Comparison of ENCODE assay signal across 27 mouse cellular contexts in genomic region chr7:81295169-81295568, GRCm38 (mm10). TPM values are rescaled to one million over a fixed set of nuclear protein-coding genes. Genes with fewer than 3 reads are reported as not detected.
DNase-seq lines count a peak whose midpoint lies in the region; ATAC-seq and TF ChIP-seq lines count a peak whose summit lies in the region.
"Had no signal": no experiment of that assay in that cellular context is flagged by ENCODE, and none has a peak within 500 bp of the region (broad histone marks: within the 10 kb centered on the region; RNA-seq: fewer than 3 reads in every experiment).

No protein-coding gene starts in this region.

- ATAC-seq in granulocyte monocyte progenitor cell, adult 5-6 weeks (replicated peaks; ENCODE audit: poor library complexity, severe bottlenecking) = peak; percentile 79
- ATAC-seq in megakaryocyte progenitor cell, adult 5-6 weeks (replicated peaks; ENCODE audit: poor library complexity) = peak; percentile 57; the same call in 1 of the 2 replicates
- ATAC-seq in hindbrain, embryonic 16.5 days = no peak
- no peak for ATAC-seq in hindbrain, embryonic 13.5 days (ENCODE audit: low FRiP score)
- ATAC-seq in CD4-positive, CD25-positive, alpha-beta regulatory T cell, adult 4 months = no peak
- ATAC-seq: activated CD4-positive, CD25-positive, alpha-beta regulatory T cell, adult 4 months; forebrain, embryonic 14.5 days; forebrain, embryonic 16.5 days; Patski had no signal

- H3K79me2 ChIP-seq in CH12.LX (replicated peaks; ENCODE audit: control insufficient read depth, extremely low read depth, insufficient read depth, poor library complexity, severe bottlenecking) = no peaks in the 10 kb centered on the region

- no peaks in the 10 kb centered on the region for H3K27me3 ChIP-seq in CH12.LX (replicated peaks)
- no peaks in the 10 kb centered on the region for H3K27me3 ChIP-seq in hindbrain, embryonic 16.5 days (replicated peaks; ENCODE audit: control insufficient read depth, insufficient read depth, low read length)
- no peaks in the 10 kb centered on the region for H3K27me3 ChIP-seq in hindbrain, embryonic 13.5 days
- H3K27me3 ChIP-seq: embryonic facial prominence, embryonic 13.5 days; embryonic facial prominence, embryonic 15.5 days; forebrain, embryonic 12.5 days; Patski had no signal

- H3K4me1 ChIP-seq in CH12.LX (ENCODE audit: control insufficient read depth in 1 of 2, insufficient read depth in 2 of 2) = peaks cover 3 to 32% of the 10 kb centered on the region in 2 experiments; a peak in 3 of 4 replicates
- no peaks in the 10 kb centered on the region for H3K4me1 ChIP-seq in hindbrain, embryonic 16.5 days (ENCODE audit: control insufficient read depth, insufficient read depth, low read depth, low read length)
- H3K4me1 ChIP-seq in hindbrain, embryonic 13.5 days (replicated peaks) = no peaks in the 10 kb centered on the region
- H3K4me1 ChIP-seq: embryonic facial prominence, embryonic 15.5 days; forebrain, embryonic 12.5 days had no signal

- 89% methylated on average over 2 of the region's 2 CpGs for WGBS in hindbrain, embryonic 16.5 days
- 97% methylated on average over 2 of the region's 2 CpGs for WGBS in hindbrain, embryonic 13.5 days

- peaks cover 12 to 47% of the 10 kb centered on the region in 2 experiments for H3K36me3 ChIP-seq in CH12.LX (replicated peaks in 1 of 2; ENCODE audit: control insufficient read depth in 1 of 2, insufficient read depth in 1 of 2, low read length in 1 of 2)
- H3K36me3 ChIP-seq in hindbrain, embryonic 16.5 days (ENCODE audit: control insufficient read depth, insufficient read depth, low read length) = no peaks in the 10 kb centered on the region
- H3K36me3 ChIP-seq in hindbrain, embryonic 13.5 days = no peaks in the 10 kb centered on the region
- H3K36me3 ChIP-seq: embryonic facial prominence, embryonic 13.5 days; embryonic facial prominence, embryonic 15.5 days; forebrain, embryonic 10.5 days; forebrain, embryonic 12.5 days; G1E had no signal

- dilution Hi-C loops in CH12.LX (cut with MboI; ENCODE audit: extremely low pct_ligation_motif_present, extremely low pct_unique_long_range_greater_than_20kb, low sequenced_read_pairs) = no loop called here

- H3K9me3 ChIP-seq in CH12.LX (replicated peaks; ENCODE audit: low read length) = no peaks in the 10 kb centered on the region
- H3K9me3 ChIP-seq in hindbrain, embryonic 16.5 days (ENCODE audit: control insufficient read depth, low read length) = no peaks in the 10 kb centered on the region
- no peaks in the 10 kb centered on the region for H3K9me3 ChIP-seq in hindbrain, embryonic 13.5 days
- H3K9me3 ChIP-seq: embryonic facial prominence, embryonic 13.5 days; embryonic facial prominence, embryonic 15.5 days; forebrain, embryonic 10.5 days; forebrain, embryonic 12.5 days; G1E had no signal

- no peak overlapping the region for H3K9ac ChIP-seq in CH12.LX (ENCODE audit: insufficient read depth, low read depth)
- no peak overlapping the region for H3K9ac ChIP-seq in hindbrain, embryonic 16.5 days (ENCODE audit: low read depth, low read length)
- no peak overlapping the region for H3K9ac ChIP-seq in hindbrain, embryonic 13.5 days
- H3K9ac ChIP-seq: embryonic facial prominence, embryonic 13.5 days; embryonic facial prominence, embryonic 15.5 days; forebrain, embryonic 12.5 days had no signal

- H3K4me3 ChIP-seq in CH12.LX (replicated peaks in 1 of 3; ENCODE audit: low read depth in 2 of 3, low read length in 2 of 3, poor library complexity in 1 of 3) = no peak overlapping the region
- no peak overlapping the region for H3K4me3 ChIP-seq in hindbrain, embryonic 16.5 days (ENCODE audit: low read length)
- H3K4me3 ChIP-seq in hindbrain, embryonic 13.5 days = no peak overlapping the region
- H3K4me3 ChIP-seq: embryonic facial prominence, embryonic 13.5 days; embryonic facial prominence, embryonic 15.5 days; erythroblast, embryonic 14.5 days; forebrain, embryonic 10.5 days; forebrain, embryonic 12.5 days had no signal

- no peak overlapping the region for H3K27ac ChIP-seq in CH12.LX (ENCODE audit: insufficient read depth, low read depth)
- no peak overlapping the region for H3K27ac ChIP-seq in hindbrain, embryonic 16.5 days (ENCODE audit: low read depth, low read length)
- H3K27ac ChIP-seq in hindbrain, embryonic 13.5 days = no peak overlapping the region
- H3K27ac ChIP-seq: embryonic facial prominence, embryonic 13.5 days; embryonic facial prominence, embryonic 15.5 days; forebrain, embryonic 10.5 days; forebrain, embryonic 12.5 days had no signal

- TF ChIP-seq RAD21 in CH12.LX (IDR thresholded peaks at IDR 0.05; ENCODE audit: low read depth, low read length) = no peak

- no peak for TF ChIP-seq POLR2A in CH12.LX (IDR thresholded peaks at IDR 0.05; ENCODE audit: low read depth, low read length)

- peak; percentile 90 for TF ChIP-seq EP300 in CH12.LX (IDR thresholded peaks at IDR 0.05; ENCODE audit: low read length)

- DNase-seq in CH12.LX (ENCODE audit: extremely low read depth) = peak; percentile 51
- no peak for DNase-seq in lung, adult 18-20 months
- DNase-seq: adrenal gland, adult 8-10 months; adrenal gland, postnatal 14 days; adrenal gland, postnatal 36 days; B cell, adult 2 months; cerebellum, adult 11-12 months; cerebellum, adult 2 months; cerebellum, adult 9-10 months; cerebellum, postnatal 10 days; cerebellum, postnatal 25 days; embryo, embryonic 11 days had no signal

- no peak overlapping the region for H3K4me2 ChIP-seq in CH12.LX (ENCODE audit: insufficient read depth, low read depth, poor library complexity, severe bottlenecking)
- no peak overlapping the region for H3K4me2 ChIP-seq in hindbrain, embryonic 16.5 days (ENCODE audit: low read length)
- H3K4me2 ChIP-seq in hindbrain, embryonic 13.5 days = no peak overlapping the region
- H3K4me2 ChIP-seq: embryonic facial prominence, embryonic 13.5 days; embryonic facial prominence, embryonic 15.5 days; forebrain, embryonic 12.5 days had no signal

- in situ Hi-C loops in CH12.LX (cut with MboI; ENCODE audit: low pct_ligation_motif_present, low pct_unique_long_range_greater_than_20kb, low sequenced_read_pairs) = no loop called here

- no peak for TF ChIP-seq CTCF in CH12.LX (conservative IDR thresholded peaks at IDR 0.05 in 1 of 2, IDR thresholded peaks at IDR 0.05 in 1 of 2; ENCODE audit: low read depth in 2 of 2, low read length in 2 of 2)

TF ChIP-seq in CH12.LX, 34 proteins besides CTCF, POLR2A, EP300 and RAD21:
- peak; percentile 78 for TF ChIP-seq IRF4 (IDR thresholded peaks at IDR 0.05; ENCODE audit: low read depth, low read length)
- no peak for TF ChIP-seq TBP (conservative IDR thresholded peaks at IDR 0.05; ENCODE audit: low read depth, low read length)
- no peak for TF ChIP-seq CHD1 (IDR thresholded peaks at IDR 0.05; ENCODE audit: low read depth, low read length)
- no peak for TF ChIP-seq ZKSCAN1 (IDR thresholded peaks at IDR 0.05; ENCODE audit: borderline replicate concordance, low read depth, low read length)
- no peak for TF ChIP-seq E2F4 (IDR thresholded peaks at IDR 0.05; ENCODE audit: insufficient replicate concordance, low read depth, low read length)
- peak; percentile 60 for TF ChIP-seq ETS1 (conservative IDR thresholded peaks at IDR 0.05; ENCODE audit: low read depth, low read length)
- TF ChIP-seq NRF1 (IDR thresholded peaks at IDR 0.05; ENCODE audit: low read depth, low read length) = no peak
- peak; percentile 91 for TF ChIP-seq JUND (conservative IDR thresholded peaks at IDR 0.05; ENCODE audit: low read depth, low read length)
- TF ChIP-seq USF2 (conservative IDR thresholded peaks at IDR 0.05; ENCODE audit: low read depth, low read length) = no peak
- TF ChIP-seq CHD2 (IDR thresholded peaks at IDR 0.05; ENCODE audit: low read length) = no peak
- no peak for TF ChIP-seq ZMIZ1 (IDR thresholded peaks at IDR 0.05; ENCODE audit: low read depth, low read length)
- TF ChIP-seq JUN (IDR thresholded peaks at IDR 0.05; ENCODE audit: insufficient read depth, low read depth, low read length) = peak; percentile 78
- no peak for TF ChIP-seq HCFC1 (IDR thresholded peaks at IDR 0.05; ENCODE audit: low read depth, low read length)
TF ChIP-seq in CH12.LX: peak in this region for 4.

RNA-seq across cellular contexts. Expression of gene Rps17, which starts 49.9 kb away (rescaled TPM):
- 5,063 and 5,120 TPM in 2 replicates for total RNA-seq in CH12.LX (2012; rRNA removed)
- 4,582 and 5,238 TPM in 2 replicates for total RNA-seq in CH12.LX (2014; rRNA removed)
- polyA plus RNA-seq in CH12.LX (2012; ENCODE audit: insufficient read length, low read depth) = 2,159 and 2,532 TPM in 2 replicates
- total RNA-seq in granulocyte monocyte progenitor cell, adult 5-6 weeks (2014; fragmentation: Nextera tagmentation) = 4,638 and 5,139 TPM in 2 replicates
- total RNA-seq in granulocyte monocyte progenitor cell, adult 5-6 weeks (2017) = 3,883 and 3,979 TPM in 2 replicates
- total RNA-seq in megakaryocyte progenitor cell, adult 5-6 weeks (2015) = 3,688 and 3,886 TPM in 2 replicates
- total RNA-seq in megakaryocyte progenitor cell, adult 5-6 weeks (2017) = 3,921 and 4,474 TPM in 2 replicates
- 598 and 658 TPM in 2 replicates for polyA plus RNA-seq in hindbrain, embryonic 16.5 days (2015; fragmentation: Nextera tagmentation; extraction: Ambion mirVana)
- 845 and 863 TPM in 2 replicates for polyA plus RNA-seq in hindbrain, embryonic 13.5 days (2015; fragmentation: Nextera tagmentation; extraction: Ambion mirVana)
- 1,000 to 10,000 TPM; 1,101 to 1,535 TPM for polyA plus RNA-seq in CD4-positive, CD25-positive, alpha-beta regulatory T cell, adult 4 months (2017; shearing (Covaris generic))

Comparison
In these comparisons a context has a peak if more than half of its experiments do, and no peak if none do; other contexts are left out.
1. ATAC-seq: peak in granulocyte monocyte progenitor cell, adult 5-6 weeks (single experiment) and megakaryocyte progenitor cell, adult 5-6 weeks (single experiment); none in hindbrain, embryonic 16.5 days (single experiment), hindbrain, embryonic 13.5 days (single experiment) and CD4-positive, CD25-positive, alpha-beta regulatory T cell, adult 4 months (single experiment).